Mouse (Mus musculus) intestine, postnatal 0 days (tissue): ENCODE measurements around the gene Hmbs. TPM values are rescaled to one million over a fixed set of nuclear protein-coding genes. Genes with fewer than 3 reads are reported as not detected.

ENCODE experiments used
- ATAC-seq: fragments of 200-750 bp; cut with Nextera tagmentation; 2 replicates; pipeline ENCODE4 v1.8.0; 2017; ENCODE audit warnings: mild to moderate bottlenecking, moderate TSS enrichment, moderate library complexity
- H3K27ac ChIP-seq: fragments of 300-500 bp; sonication (generic); 2 replicates; pipeline ENCODE4 v1.5.1; 2014; ENCODE audit warnings: mild to moderate bottlenecking, low read depth, low read length, moderate library complexity
- H3K27me3 ChIP-seq: fragments of 300-500 bp; sonication (generic); replicated peaks from 2 replicates; pipeline ENCODE4 v1.6.1; 2014; ENCODE audit warnings: low read length, mixed read lengths; ENCODE audit not compliant: control insufficient read depth, insufficient read depth
- H3K36me3 ChIP-seq: fragments of 300-500 bp; sonication (generic); 2 replicates; pipeline ENCODE4 v1.6.1; 2014; ENCODE audit warnings: mild to moderate bottlenecking, moderate library complexity; ENCODE audit not compliant: control insufficient read depth, insufficient read depth
- H3K4me1 ChIP-seq: fragments of 300-500 bp; sonication (generic); replicated peaks from 2 replicates; pipeline ENCODE4 v1.6.1; 2014; ENCODE audit warnings: antibody characterized with exemption, low read length, mixed read lengths; ENCODE audit not compliant: control insufficient read depth, insufficient read depth
- H3K4me2 ChIP-seq: fragments of 300-500 bp; sonication (generic); replicated peaks from 2 replicates; pipeline ENCODE4 v1.6.1; 2014; ENCODE audit warnings: low read depth, mild to moderate bottlenecking, moderate library complexity
- H3K4me3 ChIP-seq: fragments of 300-500 bp; sonication (generic); 2 replicates; pipeline ENCODE4 v1.5.1; 2014; ENCODE audit warnings: low read depth, low read length
- H3K9ac ChIP-seq: fragments of 300-500 bp; sonication (generic); 2 replicates; pipeline ENCODE4 v1.6.1; 2014; ENCODE audit warnings: mild to moderate bottlenecking, low read depth, low read length
- H3K9me3 ChIP-seq: fragments of 300-500 bp; sonication (generic); 2 replicates; pipeline ENCODE4 v1.6.1; 2016; ENCODE audit warnings: mixed run types; ENCODE audit not compliant: control insufficient read depth
- CTCF ChIP-seq: sonication (generic); IDR thresholded peaks from 2 replicates; pipeline ENCODE4 v1.5.1; 2016; ENCODE audit warnings: low read depth, mild to moderate bottlenecking, control low read depth, antibody characterized with exemption, moderate library complexity
- WGBS: fragments of 180-500 bp; shearing (Covaris S2); extraction: QIAGEN DNeasy Blood & Tissue Kit; methylation state at CpG from one replicate; pipeline ENCODE4 v1.1.7; 2014; 5-methylcytosine and 5-hydroxymethylcytosine counted together
- polyA plus RNA-seq: library from polyadenylated mRNA; unstranded; fragments of >200 nt; fragmentation: Nextera tagmentation; extraction: Ambion mirVana; gene quantifications from 2 replicates; pipeline ENCODE4 v1.2.1, GENCODE M21; 2015

Gene Hmbs
- polyA plus RNA-seq, 1 experiment from 2014 or later: 60.1 TPM

GRCm38 (mm10) chr9:44361190-44361917, 17.3 kb upstream of the Hmbs start, which contains the start of gene Vps11:
Vps11 (minus strand) TSS chr9:44361670.
- H3K9me3 ChIP-seq: no peaks in the 10 kb centered on the region
- peak; percentile 36; the same call in 1 of the 2 replicates for TF ChIP-seq CTCF
- H3K36me3 ChIP-seq: peaks cover 26% of the 10 kb centered on the region
- peak; percentile 88 for ATAC-seq
- H3K9ac ChIP-seq: peak within 1 kb of the TSS; percentile 88
- peak within 1 kb of the TSS; percentile 94 for H3K4me3 ChIP-seq
- no peaks in the 10 kb centered on the region for H3K27me3 ChIP-seq
- no peaks in the 10 kb centered on the region for H3K4me1 ChIP-seq
- WGBS: under 1% methylated on average over 44 of the region's 44 CpGs
- peak within 1 kb of the TSS; percentile 83 for H3K27ac ChIP-seq
- peak within 1 kb of the TSS; percentile 75 for H3K4me2 ChIP-seq

- no peaks in the 10 kb centered on the region for H3K4me1 ChIP-seq
- 73% methylated on average over 4 of the region's 4 CpGs for WGBS
- H3K9ac ChIP-seq: no peak overlapping the region
- no peak for ATAC-seq
- H3K9me3 ChIP-seq: no peaks in the 10 kb centered on the region
- H3K27me3 ChIP-seq: no peaks in the 10 kb centered on the region
- H3K36me3 ChIP-seq: peaks cover 67% of the 10 kb centered on the region
- TF ChIP-seq CTCF: peak; percentile 65
- no peak overlapping the region for H3K4me2 ChIP-seq
- no peak overlapping the region for H3K4me3 ChIP-seq
- H3K27ac ChIP-seq: no peak overlapping the region
These were observed 13.2 kb upstream of the Hmbs start for GRCm38 (mm10) chr9:44357207-44357606.

DNA sequence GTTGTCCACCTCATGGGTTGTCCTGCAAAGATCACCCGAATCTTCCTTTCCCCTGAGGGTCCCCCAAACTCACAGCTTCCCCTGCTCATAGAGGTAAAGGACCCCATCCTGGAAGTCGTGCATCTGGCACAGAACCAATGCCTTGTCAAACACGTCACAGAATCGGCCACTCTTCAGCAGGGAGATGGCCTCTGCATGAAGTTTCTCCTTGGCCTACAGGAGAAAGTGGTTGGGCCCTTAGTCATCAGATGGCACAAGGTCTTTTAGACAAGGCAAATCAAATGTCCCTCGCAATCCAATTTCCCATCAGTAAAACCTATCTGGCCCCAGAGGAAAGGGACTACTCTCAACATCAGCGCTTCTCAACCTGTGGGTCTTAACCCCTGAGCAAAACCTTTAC, 9.1 kb upstream of the Hmbs start:
- no peak overlapping the region for H3K4me2 ChIP-seq
- H3K27me3 ChIP-seq: no peaks in the 10 kb centered on the region
- H3K9me3 ChIP-seq: no peaks in the 10 kb centered on the region
- H3K4me1 ChIP-seq: no peaks in the 10 kb centered on the region
- WGBS: 93% methylated on average over 6 of the region's 6 CpGs
- TF ChIP-seq CTCF: no peak
- ATAC-seq: no peak
- no peak overlapping the region for H3K9ac ChIP-seq
- H3K27ac ChIP-seq: no peak overlapping the region
- peaks cover 95% of the 10 kb centered on the region for H3K36me3 ChIP-seq
- no peak overlapping the region for H3K4me3 ChIP-seq

DNA sequence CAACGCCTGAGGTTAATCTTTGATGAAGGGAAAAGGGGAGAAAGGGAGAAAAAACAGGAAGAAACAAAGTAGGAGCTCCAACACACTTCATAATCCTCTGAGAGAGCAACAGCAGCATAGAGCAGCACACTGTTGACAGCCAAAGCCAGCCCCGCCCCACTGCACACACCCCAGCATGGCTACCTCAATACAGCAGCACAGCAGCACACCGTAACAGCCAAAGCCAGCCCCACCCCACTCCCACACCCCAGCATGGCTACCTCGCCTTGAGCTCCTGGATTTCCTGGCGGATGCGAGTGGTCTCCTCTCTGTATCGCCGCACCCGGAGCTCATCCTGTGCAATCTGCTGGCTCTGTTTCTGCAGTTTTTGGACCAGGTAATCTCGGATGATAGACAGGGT, 8.3 kb upstream of the Hmbs start:
- Histone ChIP-seq H3K27ac (no peak overlapping the region), H3K36me3 (peaks cover 96% of the 10 kb centered on the region), H3K27me3 (no peaks in the 10 kb centered on the region), H3K4me3 (no peak overlapping the region), H3K4me1 (no peaks in the 10 kb centered on the region), H3K9me3 (no peaks in the 10 kb centered on the region), H3K4me2 (no peak overlapping the region), H3K9ac (no peak overlapping the region)
- no peak for ATAC-seq
- TF ChIP-seq CTCF: no peak
- WGBS: 89% methylated on average over 10 of the region's 10 CpGs

- H3K4me1 ChIP-seq: no peaks in the 10 kb centered on the region
- no peak overlapping the region for H3K27ac ChIP-seq
- no peak for TF ChIP-seq CTCF
- H3K36me3 ChIP-seq: peaks cover 90% of the 10 kb centered on the region
- no peak overlapping the region for H3K9ac ChIP-seq
- H3K4me2 ChIP-seq: no peak overlapping the region
- WGBS: over 99% methylated on average over 4 of the region's 4 CpGs
- H3K9me3 ChIP-seq: no peaks in the 10 kb centered on the region
- H3K27me3 ChIP-seq: no peaks in the 10 kb centered on the region
- ATAC-seq: no peak
- H3K4me3 ChIP-seq: no peak overlapping the region
These were observed 7.4 kb upstream of the Hmbs start for GRCm38 (mm10) chr9:44351396-44351795.

GRCm38 (mm10) chr9:44348546-44348945, 4.5 kb upstream of the Hmbs start:
- WGBS: 96% methylated on average over 4 of the region's 4 CpGs
- ATAC-seq: no peak
- H3K36me3 ChIP-seq: peaks cover 62% of the 10 kb centered on the region
- no peak overlapping the region for H3K4me3 ChIP-seq
- H3K9ac ChIP-seq: no peak overlapping the region
- no peak overlapping the region for H3K4me2 ChIP-seq
- no peaks in the 10 kb centered on the region for H3K9me3 ChIP-seq
- H3K27me3 ChIP-seq: no peaks in the 10 kb centered on the region
- H3K27ac ChIP-seq: no peak overlapping the region; the same call in 1 of the 2 replicates
- no peaks in the 10 kb centered on the region for H3K4me1 ChIP-seq
- TF ChIP-seq CTCF: peak; percentile 46
